Mouse (Mus musculus): ENCODE data around the gene Leo1. TPM values are rescaled to one million over a fixed set of nuclear protein-coding genes. Genes with fewer than 3 reads are reported as not detected.

Gene Leo1
- polyA plus RNA-seq, 1 experiment from 2014 or later = 39.7 TPM

GRCm38 (mm10) chr9:75495945-75496344 lies 54.6 kb downstream of the Leo1 start:
- H3K27ac ChIP-seq (ENCODE audit: low read depth) = no peak overlapping the region

GRCm38 (mm10) chr9:75498571-75498970 lies 57.2 kb downstream of the Leo1 start:
- Histone ChIP-seq H3K9me3 (ENCODE audit: low read depth, low read length) (no peaks in the 10 kb centered on the region), H3K4me1 (ENCODE audit: insufficient read depth) (no peaks in the 10 kb centered on the region), H3K36me3 (ENCODE audit: insufficient read depth) (peaks cover 53% of the 10 kb centered on the region), H3K27ac (ENCODE audit: low read depth) (no peak overlapping the region), H3K27me3 (ENCODE audit: insufficient read depth, low read length) (no peaks in the 10 kb centered on the region), H3K4me2 (no peak overlapping the region), H3K9ac (no peak overlapping the region), H3K4me3 (ENCODE audit: low read depth, low read length) (no peak overlapping the region)
- ATAC-seq (ENCODE audit: insufficient read depth) = no peak
- TF ChIP-seq CTCF (IDR thresholded peaks at IDR 0.05; ENCODE audit: low read depth) = no peak
- no peak for DNase-seq
- 94% methylated on average over 7 of the region's 7 CpGs for WGBS

More at GRCm38 (mm10) chr9:75495945-75496344, 54.6 kb downstream of the Leo1 start:
- WGBS = 55% methylated on average over 10 of the region's 10 CpGs
- no peaks in the 10 kb centered on the region for H3K9me3 ChIP-seq (ENCODE audit: low read depth, low read length)
- peaks cover 29% of the 10 kb centered on the region for H3K36me3 ChIP-seq (ENCODE audit: insufficient read depth)
- H3K4me3 ChIP-seq (ENCODE audit: low read depth, low read length) = no peak overlapping the region
- no peak overlapping the region for H3K9ac ChIP-seq
- no peak for DNase-seq
- H3K4me2 ChIP-seq = no peak overlapping the region
- no peak for ATAC-seq (ENCODE audit: insufficient read depth)
- H3K4me1 ChIP-seq (ENCODE audit: insufficient read depth) = no peaks in the 10 kb centered on the region
- H3K27me3 ChIP-seq (ENCODE audit: insufficient read depth, low read length) = no peaks in the 10 kb centered on the region
- no peak for TF ChIP-seq CTCF (IDR thresholded peaks at IDR 0.05; ENCODE audit: low read depth)

GRCm38 (mm10) chr9:75504311-75504710 lies 63.0 kb downstream of the Leo1 start:
- Histone ChIP-seq H3K4me3 (ENCODE audit: low read depth, low read length) (no peak overlapping the region), H3K27me3 (ENCODE audit: insufficient read depth, low read length) (no peaks in the 10 kb centered on the region), H3K9ac (no peak overlapping the region), H3K9me3 (ENCODE audit: low read depth, low read length) (no peaks in the 10 kb centered on the region), H3K4me2 (no peak overlapping the region), H3K27ac (ENCODE audit: low read depth) (no peak overlapping the region), H3K4me1 (ENCODE audit: insufficient read depth) (no peaks in the 10 kb centered on the region), H3K36me3 (ENCODE audit: insufficient read depth) (peaks cover 81% of the 10 kb centered on the region)
- TF ChIP-seq CTCF (IDR thresholded peaks at IDR 0.05; ENCODE audit: low read depth) = no peak
- DNase-seq (no peak), ATAC-seq (ENCODE audit: insufficient read depth) (no peak)
- WGBS = 88% methylated on average over 6 of the region's 6 CpGs

GRCm38 (mm10) chr9:75511236-75511939 lies 70.1 kb downstream of the Leo1 start:
- H3K9me3 ChIP-seq (ENCODE audit: low read depth, low read length) = no peaks in the 10 kb centered on the region
- no peak for TF ChIP-seq CTCF (IDR thresholded peaks at IDR 0.05; ENCODE audit: low read depth)
- DNase-seq (no peak), ATAC-seq (ENCODE audit: insufficient read depth) (no peak)
- H3K4me1 ChIP-seq (ENCODE audit: insufficient read depth) = no peaks in the 10 kb centered on the region
- H3K36me3 ChIP-seq (ENCODE audit: insufficient read depth) = peaks cover 64% of the 10 kb centered on the region
- no peak overlapping the region for H3K4me3 ChIP-seq (ENCODE audit: low read depth, low read length)
- no peak overlapping the region for H3K9ac ChIP-seq
- H3K27me3 ChIP-seq (ENCODE audit: insufficient read depth, low read length) = no peaks in the 10 kb centered on the region
- 79% methylated on average over 8 of the region's 8 CpGs for WGBS
- H3K27ac ChIP-seq (ENCODE audit: low read depth) = no peak overlapping the region
- no peak overlapping the region for H3K4me2 ChIP-seq

- 56% methylated on average over 12 of the region's 12 CpGs for WGBS
- peak; percentile 79 for ATAC-seq (ENCODE audit: insufficient read depth)
These were observed 74.3 kb downstream of the Leo1 start for GRCm38 (mm10) chr9:75515464-75516113.

More at GRCm38 (mm10) chr9:75515464-75516113, 74.3 kb downstream of the Leo1 start:
- Histone ChIP-seq H3K9ac (no peak overlapping the region), H3K4me3 (ENCODE audit: low read depth, low read length) (no peak overlapping the region), H3K27me3 (ENCODE audit: insufficient read depth, low read length) (no peaks in the 10 kb centered on the region), H3K4me1 (ENCODE audit: insufficient read depth) (no peaks in the 10 kb centered on the region), H3K36me3 (ENCODE audit: insufficient read depth) (peaks cover 40% of the 10 kb centered on the region), H3K4me2 (no peak overlapping the region), H3K27ac (ENCODE audit: low read depth) (no peak overlapping the region), H3K9me3 (ENCODE audit: low read depth, low read length) (no peaks in the 10 kb centered on the region)
- TF ChIP-seq CTCF (IDR thresholded peaks at IDR 0.05; ENCODE audit: low read depth) = peak; percentile 82
- DNase-seq = peak; percentile 83

Other genes starting within 250 kb of the Leo1 start
- gene Myo5c, start 209.5 kb upstream of the Leo1 start, polyA plus RNA-seq (2014; fragmentation: Nextera tagmentation; extraction: Ambion mirVana) = 28.9 and 29.9 TPM in 2 replicates
- gene Gnb5, start 135.2 kb upstream of the Leo1 start, polyA plus RNA-seq (2014; fragmentation: Nextera tagmentation; extraction: Ambion mirVana) = 17.9 and 18.2 TPM in 2 replicates
- not detected in 2 replicates for gene Bcl2l10, start 93.8 kb upstream of the Leo1 start, polyA plus RNA-seq (2014; fragmentation: Nextera tagmentation; extraction: Ambion mirVana)
- 63.7 and 67.3 TPM in 2 replicates for gene Mapk6, start 31.5 kb upstream of the Leo1 start, polyA plus RNA-seq (2014; fragmentation: Nextera tagmentation; extraction: Ambion mirVana)
- gene Tmod3, start 118.1 kb downstream of the Leo1 start, polyA plus RNA-seq (2014; fragmentation: Nextera tagmentation; extraction: Ambion mirVana) = 131 TPM in 2 replicates
- gene Tmod2, start 169.8 kb downstream of the Leo1 start, polyA plus RNA-seq (2014; fragmentation: Nextera tagmentation; extraction: Ambion mirVana) = 8.0 and 9.5 TPM in 2 replicates
- gene Lysmd2, start 184.2 kb downstream of the Leo1 start, polyA plus RNA-seq (2014; fragmentation: Nextera tagmentation; extraction: Ambion mirVana) = 29.8 and 30.0 TPM in 2 replicates
- 0.39 and 0.53 TPM in 2 replicates for gene Scg3, start 242.5 kb downstream of the Leo1 start, polyA plus RNA-seq (2014; fragmentation: Nextera tagmentation; extraction: Ambion mirVana)